Mouse (Mus musculus): ENCODE results near the gene Elovl7.

DNA sequence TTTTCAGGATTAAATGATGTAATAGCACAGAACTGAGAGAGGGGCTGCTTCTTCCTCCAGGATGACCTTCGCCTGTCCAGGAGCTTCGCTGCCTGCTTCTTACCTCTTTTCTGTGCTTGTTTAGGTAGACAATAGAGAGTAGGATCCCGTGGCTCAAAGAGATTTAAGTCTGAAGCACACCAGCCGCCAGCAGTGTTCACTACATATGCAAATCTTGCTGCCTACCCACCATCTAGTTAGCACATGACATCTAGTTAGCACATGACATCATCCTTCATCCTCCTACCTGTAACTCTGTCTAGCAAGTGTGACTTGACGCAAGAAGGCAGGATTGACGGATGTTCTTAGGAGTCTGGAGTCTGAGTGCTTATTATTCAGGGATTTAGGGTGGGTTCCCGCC is 5.6 kb downstream of the Elovl7 start:
- TF ChIP-seq CTCF (IDR thresholded peaks at IDR 0.05; ENCODE audit: low read depth, low read length) (no peak), EP300 (IDR thresholded peaks at IDR 0.05; ENCODE audit: insufficient read depth, low read depth, low read length) (peak; percentile 59; the same call in 1 of the 2 replicates)
